20 mouse cellular contexts compared by ENCODE assay signal in genomic region chr14:77867601-77868000, GRCm38 (mm10). TPM values are rescaled to one million over a fixed set of nuclear protein-coding genes. Genes with fewer than 3 reads are reported as not detected.
DNase-seq lines count a peak whose midpoint lies in the region; TF ChIP-seq lines count a peak whose summit lies in the region.
"Had no signal": no experiment of that assay in that cellular context is flagged by ENCODE, and none has a peak within 500 bp of the region (broad histone marks: within the 10 kb centered on the region; RNA-seq: fewer than 3 reads in every experiment).

No protein-coding gene starts in this region.

- no peaks in the 10 kb centered on the region for H3K27me3 ChIP-seq in thymus, adult 2 months (ENCODE audit: control insufficient read depth, insufficient read depth, low read length)
- H3K27me3 ChIP-seq: embryonic facial prominence, embryonic 13.5 days; forebrain, embryonic 12.5 days; heart, embryonic 12.5 days; Patski had no signal

- TF ChIP-seq POLR2A in thymus, adult 2 months (IDR thresholded peaks at IDR 0.05; ENCODE audit: control insufficient read depth, extremely low read depth, insufficient read depth, low read length, poor library complexity): no peak

- peak; percentile 42 for DNase-seq in adrenal gland, adult 2 months
- DNase-seq in adrenal gland, postnatal 14 days: no peak
- DNase-seq in thymus, adult 2 months: no peak
- DNase-seq in thymus, postnatal 25 days: no peak
- DNase-seq in CD4-positive helper T cell, adult 2 months (ENCODE audit: low read depth, low spot score): peak; percentile 25
- DNase-seq in naive thymus-derived CD4-positive, alpha-beta T cell, adult 2 months (ENCODE audit: low read depth): peak; percentile 42
- no peak for DNase-seq in kidney, postnatal 10 days
- DNase-seq: adrenal gland, postnatal 10 days; cerebellum, adult 11-12 months; cerebellum, adult 9-10 months; cerebellum, postnatal 36 days; gastrocnemius, postnatal 10 days; heart, adult 2 months had no signal

- H3K4me3 ChIP-seq in thymus, adult 2 months (ENCODE audit: control insufficient read depth, insufficient read depth, low read length): no peak overlapping the region
- H3K4me3 ChIP-seq: embryonic facial prominence, embryonic 13.5 days; forebrain, embryonic 12.5 days; heart, adult 2 months; heart, embryonic 12.5 days; hindbrain, embryonic 10.5 days had no signal

- TF ChIP-seq CTCF in thymus, adult 2 months (IDR thresholded peaks at IDR 0.05; ENCODE audit: borderline replicate concordance, control insufficient read depth, extremely low read depth, insufficient read depth, low read length, poor library complexity): no peak

- H3K27ac ChIP-seq in thymus, adult 2 months (ENCODE audit: control insufficient read depth, insufficient read depth, low read length): peak overlapping the region; percentile 62
- H3K27ac ChIP-seq: embryonic facial prominence, embryonic 13.5 days; forebrain, embryonic 12.5 days; heart, adult 2 months; hindbrain, embryonic 10.5 days; hindbrain, embryonic 14.5 days had no signal

- peaks cover 36% of the 10 kb centered on the region for H3K4me1 ChIP-seq in thymus, adult 2 months (replicated peaks; ENCODE audit: control insufficient read depth, insufficient read depth, low read length)
- H3K4me1 ChIP-seq: heart, embryonic 12.5 days had no signal

- 25% methylated on average over 5 of the region's 5 CpGs for WGBS in thymus, adult 2 months

- H3K36me3 ChIP-seq in thymus, adult 2 months (ENCODE audit: control insufficient read depth, insufficient read depth, low read length): no peaks in the 10 kb centered on the region; the same call in 1 of the 2 replicates
- H3K36me3 ChIP-seq: hindbrain, embryonic 10.5 days had no signal

RNA-seq across cellular contexts. Expression of gene Dnajc15, which starts 7.3 kb away (rescaled TPM):
- total RNA-seq in adrenal gland, adult 2 months (2021): 100 to 1,000 TPM; 390 to 447 TPM
- polyA plus RNA-seq in adrenal gland, adult 2 months (2012; rRNA removed): 28.6 and 38.8 TPM in 2 replicates
- total RNA-seq in adrenal gland, postnatal 14 days (2021): 460 and 483 TPM in 2 replicates
- polyA plus RNA-seq in thymus, adult 2 months (2012; rRNA removed): 12.3 and 21.6 TPM in 2 replicates
- total RNA-seq: MEL had no signal

RNA-seq across cellular contexts. Expression of gene Epsti1, which starts 36.4 kb away (rescaled TPM):
- 1 to 10 TPM in 1 of 2 experiments, under 1 TPM in 1; 0.92 to 1.8 TPM for total RNA-seq in adrenal gland, adult 2 months (2021)
- 1.2 and 1.4 TPM in 2 replicates for polyA plus RNA-seq in adrenal gland, adult 2 months (2012; rRNA removed)
- 1.5 and 7.5 TPM in 2 replicates for total RNA-seq in adrenal gland, postnatal 14 days (2021)
- 48.6 and 64.6 TPM in 2 replicates for polyA plus RNA-seq in thymus, adult 2 months (2012; rRNA removed)
- total RNA-seq: MEL had no signal
- polyA plus RNA-seq: Patski had no signal

Comparison
In these comparisons a context has a peak if more than half of its experiments do, and no peak if none do; other contexts are left out.
1. DNase-seq: peak in adrenal gland, adult 2 months (single experiment), CD4-positive helper T cell, adult 2 months (single experiment) and naive thymus-derived CD4-positive, alpha-beta T cell, adult 2 months (single experiment); none in adrenal gland, postnatal 14 days (single experiment), thymus, adult 2 months (single experiment), thymus, postnatal 25 days (single experiment) and kidney, postnatal 10 days (single experiment).